Mouse (Mus musculus) brain, embryonic 14.5 days (tissue): ENCODE measurements around the gene Gtpbp4. TPM values are rescaled to one million over a fixed set of nuclear protein-coding genes. Genes with fewer than 3 reads are reported as not detected.
"Not testable (repeated sequence)": the region's sequence is repeated elsewhere in the genome, so short reads cannot be mapped to it uniquely, and the experiment has no call there.

ENCODE experiments used
- DNase-seq: peaks from one replicate; pipeline ENCODE4 v3.0.0-alpha.2; 2011; ENCODE audit warnings: low read depth
- CTCF ChIP-seq: fragments of 200-500 bp; IDR thresholded peaks from 2 replicates; pipeline ENCODE4 v1.5.1; 2012; ENCODE audit warnings: inconsistent platforms, mild to moderate bottlenecking, moderate library complexity, borderline replicate concordance; ENCODE audit not compliant: insufficient read depth, insufficient read length; ENCODE audit errors: extremely low read depth
- POLR2A ChIP-seq: fragments of 200-500 bp; IDR thresholded peaks from 2 replicates; pipeline ENCODE4 v1.6.1; 2012; ENCODE audit warnings: mild to moderate bottlenecking, inconsistent platforms, borderline replicate concordance; ENCODE audit not compliant: poor library complexity, insufficient read depth, insufficient read length, severe bottlenecking; ENCODE audit errors: extremely low read depth
- polyA plus RNA-seq: library from polyadenylated mRNA; depleted of rRNA; stranded (reverse); fragments of >200 nt; gene quantifications from 2 replicates; pipeline ENCODE4 v1.2.3, GENCODE M21; 2012; rRNA removed

Gtpbp4 gene
- polyA plus RNA-seq, 1 experiment: 30.5 TPM

DNA sequence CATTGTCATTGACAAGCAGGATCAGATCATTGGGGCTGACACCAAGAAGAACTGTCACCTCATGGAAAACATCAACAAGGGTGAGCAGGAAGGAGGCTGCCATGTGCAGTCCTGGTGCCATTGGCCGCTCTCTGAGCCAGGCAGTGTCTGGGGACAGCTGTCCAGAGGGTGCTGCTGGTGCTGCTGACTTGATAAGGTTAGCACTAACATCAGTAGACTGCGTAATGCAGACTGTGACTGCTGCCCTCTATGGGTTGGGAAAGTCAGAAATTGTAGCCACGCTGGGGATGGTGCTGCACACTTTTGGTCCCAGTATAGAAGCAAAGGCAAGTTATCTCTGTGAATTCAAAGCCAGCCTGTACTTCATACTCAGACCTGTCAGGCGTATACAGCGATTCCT is 39.0 kb downstream of the Gtpbp4 start:
- DNase-seq: not testable (repeated sequence)

GRCm38 (mm10) chr13:8955127-8955526 is 40.8 kb downstream of the Gtpbp4 start:
- DNase-seq: not testable (repeated sequence)

DNA sequence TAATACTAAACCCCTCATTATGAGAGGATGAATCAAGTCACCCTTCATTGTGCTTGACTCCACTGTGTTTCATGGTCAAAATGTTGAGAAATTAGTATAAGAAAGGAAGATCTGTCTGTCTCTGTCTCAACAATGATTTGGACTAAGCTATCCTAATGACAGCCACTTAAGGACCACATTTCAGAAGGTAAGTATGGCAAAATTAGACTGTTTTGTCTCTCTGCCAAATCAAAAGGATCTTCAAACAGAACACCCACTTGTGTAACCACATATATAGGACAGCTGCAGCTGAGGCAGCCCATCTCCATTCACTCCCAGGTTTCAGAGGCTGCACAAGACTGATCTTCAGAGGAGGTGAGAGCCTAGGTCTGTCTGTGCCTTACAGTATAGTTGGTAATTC is 43.3 kb downstream of the Gtpbp4 start, which contains the start of gene Idi2:
Idi2 (plus strand) TSS at position 301 of the 400 bp plus-strand sequence.
- DNase-seq: not testable (repeated sequence)

GRCm38 (mm10) chr13:8948131-8948530 is 47.8 kb downstream of the Gtpbp4 start, which contains the start of gene Gm9745:
TSS of gene Gm9745 (minus strand) at chr13:8948231.
- DNase-seq: not testable (repeated sequence)

DNA sequence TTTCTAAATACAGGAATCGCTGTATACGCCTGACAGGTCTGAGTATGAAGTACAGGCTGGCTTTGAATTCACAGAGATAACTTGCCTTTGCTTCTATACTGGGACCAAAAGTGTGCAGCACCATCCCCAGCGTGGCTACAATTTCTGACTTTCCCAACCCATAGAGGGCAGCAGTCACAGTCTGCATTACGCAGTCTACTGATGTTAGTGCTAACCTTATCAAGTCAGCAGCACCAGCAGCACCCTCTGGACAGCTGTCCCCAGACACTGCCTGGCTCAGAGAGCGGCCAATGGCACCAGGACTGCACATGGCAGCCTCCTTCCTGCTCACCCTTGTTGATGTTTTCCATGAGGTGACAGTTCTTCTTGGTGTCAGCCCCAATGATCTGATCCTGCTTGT is 52.1 kb downstream of the Gtpbp4 start:
- DNase-seq: not testable (repeated sequence)

DNA sequence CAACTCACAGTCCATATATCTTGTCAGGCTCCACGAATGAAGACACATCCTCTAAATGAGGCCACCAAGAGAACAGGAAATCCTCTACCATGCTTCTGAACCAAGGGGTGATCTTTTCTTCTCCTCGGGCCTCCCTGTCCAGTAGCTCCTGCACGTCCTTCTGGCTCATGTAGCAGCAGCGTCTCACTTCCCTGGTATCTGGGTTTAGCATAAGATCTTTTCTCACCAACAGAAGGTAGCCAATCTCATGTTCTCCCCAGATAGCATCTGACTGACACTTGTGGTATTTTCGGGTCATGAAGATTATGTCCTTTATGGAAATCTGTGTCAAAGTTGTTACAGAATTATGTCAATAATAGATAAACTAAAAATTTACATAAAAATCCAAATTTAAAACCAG is 54.2 kb downstream of the Gtpbp4 start:
- DNase-seq: not testable (repeated sequence)

DNA sequence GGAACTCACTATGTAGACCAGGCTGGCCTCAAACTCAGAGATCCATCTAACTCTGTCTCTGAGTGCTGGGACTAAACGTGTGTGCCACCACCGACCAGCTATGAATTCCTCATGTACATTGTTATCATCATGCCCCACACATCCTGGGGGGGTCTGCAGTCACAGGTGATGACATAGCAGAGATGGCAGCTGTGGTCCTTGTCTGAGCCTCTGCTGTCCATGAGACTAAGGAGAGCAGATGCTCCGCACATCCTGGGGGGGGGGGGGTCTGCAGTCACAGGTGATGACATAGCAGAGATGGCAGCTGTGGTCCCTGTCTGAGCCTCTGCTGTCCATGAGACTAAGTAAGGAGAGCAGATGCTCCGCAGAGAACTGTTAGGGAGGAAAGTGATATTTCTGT is 54.8 kb downstream of the Gtpbp4 start:
- not testable (repeated sequence) for DNase-seq

GRCm38 (mm10) chr13:8937611-8938140 is 58.2 kb downstream of the Gtpbp4 start:
- DNase-seq: not testable (repeated sequence)

DNA sequence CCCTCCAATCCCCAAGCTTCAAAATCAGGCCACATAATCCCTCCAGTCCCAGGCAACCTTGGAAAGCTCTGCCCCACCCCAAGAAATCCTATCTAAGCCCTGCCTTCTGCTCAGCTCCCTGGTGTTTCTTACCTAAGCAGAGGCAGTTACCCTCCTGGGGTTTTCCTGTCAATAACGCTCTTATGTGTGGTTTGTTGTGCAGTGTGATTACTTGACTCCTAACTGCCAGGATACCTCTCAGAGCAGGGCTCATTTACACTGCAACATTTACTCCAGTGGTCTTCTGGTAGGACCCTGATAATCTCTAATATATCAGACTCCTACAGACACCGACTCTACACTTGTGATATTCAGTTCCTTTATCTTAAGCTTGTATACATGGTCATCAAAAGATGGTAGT is 62.4 kb downstream of the Gtpbp4 start:
- TF ChIP-seq CTCF: no peak
- no peak for TF ChIP-seq POLR2A

More for the DNA sequence above, 62.4 kb downstream of the Gtpbp4 start:
- DNase-seq: no peak

Other genes starting within 250 kb of the Gtpbp4 start
- 35.0 and 43.4 TPM in 2 replicates for gene Wdr37, start 124.2 kb downstream of the Gtpbp4 start, polyA plus RNA-seq
- gene Idi1, start 110.6 kb downstream of the Gtpbp4 start, polyA plus RNA-seq: 49.7 and 54.2 TPM in 2 replicates
- gene Gm9745, start 47.9 kb downstream of the Gtpbp4 start, polyA plus RNA-seq: not detected in 2 replicates
- gene Idi2, start 43.2 kb downstream of the Gtpbp4 start, polyA plus RNA-seq: not detected in 2 replicates
- 23.0 and 35.2 TPM in 2 replicates for gene Larp4b, start 97.8 kb upstream of the Gtpbp4 start, polyA plus RNA-seq